Mouse (Mus musculus) forelimb bud, embryonic 11.5 days (tissue): Measurements from ENCODE around the gene Npepps.
A peak's percentile ranks its signal among the peaks of the same experiment; 100 is the strongest.
"Not testable (repeated sequence)": the region's sequence is repeated elsewhere in the genome, so short reads cannot be mapped to it uniquely, and the experiment has no call there.

Experiments
- DNase-seq: peaks from one replicate; pipeline ENCODE4 v3.0.0-alpha.2; 2012; ENCODE audit warnings: low read depth, low spot score

Npepps gene

DNA sequence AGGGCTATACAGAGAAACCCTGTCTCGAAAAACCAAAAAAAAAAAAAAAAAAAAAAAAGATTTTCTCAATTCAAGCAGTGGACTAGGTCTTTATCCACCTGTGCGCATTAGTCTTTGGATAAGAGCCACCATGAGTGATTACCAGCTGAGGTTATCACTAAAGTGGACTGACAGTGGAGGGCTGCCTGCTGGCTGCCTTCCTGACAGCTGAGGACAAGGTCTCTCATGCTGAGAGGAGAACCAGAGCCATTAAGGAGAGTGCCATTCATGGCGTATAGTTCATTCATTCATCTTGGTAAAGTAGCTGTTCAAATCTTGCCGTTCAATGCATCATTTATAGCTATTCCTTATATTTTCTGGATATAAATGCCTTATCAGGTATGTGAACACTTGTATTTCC lies 16.1 kb upstream of the Npepps start:
- no peak for DNase-seq

DNA sequence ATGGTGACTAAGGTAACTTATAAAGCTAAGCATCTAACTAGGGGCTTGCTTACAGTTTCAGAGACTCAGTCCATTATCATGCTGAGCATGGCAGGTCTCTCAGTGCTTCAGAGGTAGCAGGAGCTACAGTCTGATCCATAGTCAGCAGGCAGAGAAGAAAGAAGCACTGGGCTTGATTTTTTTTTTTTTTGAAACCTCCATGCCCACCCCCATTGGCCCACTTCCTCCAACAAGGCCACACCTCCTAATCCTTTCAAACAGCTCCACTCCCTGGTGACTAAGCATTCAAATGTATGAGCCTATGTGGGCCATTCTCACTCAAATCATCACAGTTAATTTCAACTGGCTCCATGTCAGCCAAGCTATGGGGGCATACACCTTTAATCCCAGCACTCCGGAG lies 12.3 kb upstream of the Npepps start:
- DNase-seq, result no peak

DNA sequence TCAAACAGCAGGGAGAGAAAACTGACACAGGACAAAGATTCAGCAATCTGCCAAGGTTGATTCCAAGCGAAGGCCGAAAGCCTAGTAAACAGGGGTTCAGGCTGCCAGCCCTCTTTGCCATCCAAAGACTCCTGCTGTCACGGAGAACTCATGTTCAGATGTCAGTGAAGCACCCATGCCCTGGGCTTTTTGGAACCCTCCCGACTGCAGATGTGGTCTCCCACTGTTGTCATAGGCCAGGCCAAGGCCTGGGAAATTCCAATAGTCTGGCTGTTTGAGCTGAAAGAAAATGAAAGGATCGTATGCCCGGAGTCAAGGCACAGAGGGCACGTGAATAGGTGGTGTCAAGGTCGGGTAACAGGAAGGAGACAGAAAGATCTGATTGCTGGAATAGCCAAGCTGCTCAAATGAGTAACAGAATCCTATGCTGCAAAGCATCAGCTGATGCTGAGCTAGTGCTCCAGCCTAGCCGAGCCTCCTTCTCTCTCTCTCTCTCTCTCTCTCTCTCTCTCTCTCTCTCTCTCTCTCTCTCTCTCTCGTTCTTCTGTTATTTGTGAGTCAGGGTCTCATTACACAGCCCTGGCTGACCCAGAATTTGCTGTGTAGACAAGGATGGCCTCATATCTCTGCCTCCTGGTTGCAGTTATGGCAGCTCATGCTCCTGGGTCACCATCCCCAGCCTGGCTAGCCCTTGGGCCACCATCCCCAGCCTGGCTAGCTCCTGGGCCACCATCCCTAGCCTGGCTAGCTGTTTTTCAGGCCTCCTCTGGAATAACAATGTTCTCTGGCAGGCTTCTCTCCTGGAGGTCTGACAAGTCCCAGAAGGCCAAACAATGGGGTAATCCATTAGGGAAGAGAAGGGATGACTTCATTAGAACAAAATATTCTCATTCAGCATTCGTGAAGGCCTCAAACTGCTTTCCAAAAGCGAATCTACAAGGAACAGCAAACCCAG lies 9.1 kb upstream of the Npepps start:
- no peak for DNase-seq

DNA sequence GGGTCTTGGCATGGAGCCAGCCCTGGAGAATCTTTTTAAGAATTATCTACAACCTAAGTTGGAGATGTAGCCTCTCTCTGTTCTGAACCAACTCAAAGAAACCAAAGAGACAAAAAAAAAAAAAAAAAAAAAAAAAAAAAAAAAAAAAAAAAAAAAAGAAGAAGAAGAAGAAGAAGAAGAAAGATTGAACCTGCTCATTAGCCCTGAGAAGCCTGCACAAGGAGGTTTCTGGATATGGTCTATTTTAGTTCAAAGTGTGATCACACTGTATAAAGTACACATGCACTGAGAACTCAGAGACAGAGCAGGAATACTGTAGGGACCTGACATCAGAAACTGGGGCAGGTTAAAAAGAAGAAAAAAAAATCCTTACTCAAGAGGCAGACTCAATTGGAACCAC lies 7.2 kb upstream of the Npepps start:
- DNase-seq, result no peak

DNA sequence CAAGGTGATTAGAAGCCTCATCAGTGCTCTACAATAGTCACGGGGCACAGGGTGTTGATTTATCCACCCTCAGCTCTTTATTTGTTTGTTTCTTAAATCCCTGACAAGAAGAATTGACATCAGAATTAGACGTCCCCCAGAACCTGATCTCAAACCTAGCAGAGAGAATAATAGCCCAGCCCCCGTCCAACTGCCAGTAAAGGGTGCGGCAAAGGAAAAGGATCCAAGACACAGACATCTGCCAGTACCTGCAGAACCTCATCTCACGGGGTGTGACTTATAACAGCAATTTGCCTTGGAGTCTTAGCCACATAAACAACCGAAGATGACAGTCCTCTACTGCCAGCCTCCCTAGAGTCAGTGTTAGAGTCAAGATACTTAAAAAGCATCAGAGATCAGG lies 6.5 kb upstream of the Npepps start:
- DNase-seq, result no peak

DNA sequence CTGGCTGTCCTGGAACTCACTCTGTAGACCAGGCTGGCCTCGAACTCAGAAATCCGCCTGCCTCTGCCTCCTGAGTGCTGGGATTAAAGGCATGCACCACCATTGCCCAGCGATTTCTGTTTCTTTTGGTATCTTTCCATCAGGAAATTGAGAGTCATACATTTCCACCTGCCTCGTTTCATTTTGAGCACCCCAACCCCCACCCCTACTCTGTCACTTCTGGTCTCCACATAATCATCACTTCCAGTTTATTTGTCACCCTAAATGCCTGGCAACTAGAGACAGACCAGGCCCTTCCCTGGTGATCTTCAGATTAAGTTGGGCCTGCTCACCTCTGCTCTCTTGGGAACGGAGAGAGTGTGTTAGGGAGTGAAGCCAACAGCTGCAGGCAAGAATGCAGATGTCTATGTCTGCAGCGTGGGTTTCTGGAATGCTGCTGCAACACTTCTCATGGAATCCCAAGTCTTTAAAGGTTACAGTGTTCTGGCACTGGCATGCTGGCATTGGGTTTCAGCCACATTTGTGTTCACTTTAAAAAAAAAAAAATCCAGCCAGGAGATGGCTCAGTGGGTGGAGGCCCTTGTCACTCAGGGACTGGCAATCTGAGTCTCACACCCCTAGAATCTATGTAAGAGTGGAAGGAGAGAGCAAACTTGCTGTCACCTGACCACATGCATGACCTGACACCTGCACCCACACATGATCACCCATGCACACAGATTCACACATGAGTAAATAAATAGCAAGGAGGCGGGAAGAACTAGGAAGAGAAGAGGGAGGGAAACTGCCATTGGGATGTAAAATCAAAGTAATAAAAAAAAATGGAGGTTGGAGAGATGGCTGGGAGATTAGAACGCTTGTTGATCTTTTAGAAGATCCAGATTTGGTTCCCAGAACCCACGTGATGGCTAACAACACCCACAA lies 5.7 kb upstream of the Npepps start:
- peak; percentile 20 for DNase-seq

DNA sequence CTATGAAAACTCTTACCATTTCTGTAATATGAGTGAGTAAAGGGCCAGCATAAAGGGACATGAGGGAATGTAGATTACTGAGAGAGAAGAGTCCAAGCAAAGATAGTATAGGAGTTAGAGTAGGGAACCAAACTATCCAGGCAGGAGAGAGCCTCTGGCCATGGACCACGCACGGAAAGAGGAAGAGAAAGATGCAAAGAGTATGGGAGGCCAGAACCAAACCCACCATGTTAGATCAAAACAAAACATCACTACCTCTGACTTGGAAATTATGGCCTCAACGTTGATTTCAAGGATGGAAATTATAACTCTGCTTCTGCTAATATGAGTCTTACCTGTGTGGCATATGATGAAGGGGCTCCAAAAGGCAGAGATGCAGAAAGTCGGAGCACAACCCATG lies 4.4 kb upstream of the Npepps start:
- DNase-seq, result no peak

DNA sequence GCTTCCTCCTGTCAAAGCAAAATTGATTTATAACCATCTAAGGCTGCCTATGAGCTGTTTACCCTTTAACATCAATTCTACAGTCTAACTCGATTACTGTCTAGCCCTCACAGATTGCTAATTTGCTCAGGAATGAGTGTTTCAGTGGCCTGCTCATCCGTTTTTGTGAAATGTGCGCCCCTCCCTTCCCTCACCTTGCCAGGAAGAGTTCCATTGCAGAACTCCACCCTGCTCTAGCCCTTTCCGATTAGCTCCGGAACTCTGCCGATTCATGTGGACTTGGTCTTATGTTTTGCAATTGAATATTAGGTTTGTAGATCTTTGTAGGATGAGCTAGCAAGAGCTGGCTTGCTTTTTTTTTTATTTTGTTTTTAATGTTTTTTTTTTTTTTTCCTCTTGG lies 1.7 kb upstream of the Npepps start:
- no peak for DNase-seq

DNA sequence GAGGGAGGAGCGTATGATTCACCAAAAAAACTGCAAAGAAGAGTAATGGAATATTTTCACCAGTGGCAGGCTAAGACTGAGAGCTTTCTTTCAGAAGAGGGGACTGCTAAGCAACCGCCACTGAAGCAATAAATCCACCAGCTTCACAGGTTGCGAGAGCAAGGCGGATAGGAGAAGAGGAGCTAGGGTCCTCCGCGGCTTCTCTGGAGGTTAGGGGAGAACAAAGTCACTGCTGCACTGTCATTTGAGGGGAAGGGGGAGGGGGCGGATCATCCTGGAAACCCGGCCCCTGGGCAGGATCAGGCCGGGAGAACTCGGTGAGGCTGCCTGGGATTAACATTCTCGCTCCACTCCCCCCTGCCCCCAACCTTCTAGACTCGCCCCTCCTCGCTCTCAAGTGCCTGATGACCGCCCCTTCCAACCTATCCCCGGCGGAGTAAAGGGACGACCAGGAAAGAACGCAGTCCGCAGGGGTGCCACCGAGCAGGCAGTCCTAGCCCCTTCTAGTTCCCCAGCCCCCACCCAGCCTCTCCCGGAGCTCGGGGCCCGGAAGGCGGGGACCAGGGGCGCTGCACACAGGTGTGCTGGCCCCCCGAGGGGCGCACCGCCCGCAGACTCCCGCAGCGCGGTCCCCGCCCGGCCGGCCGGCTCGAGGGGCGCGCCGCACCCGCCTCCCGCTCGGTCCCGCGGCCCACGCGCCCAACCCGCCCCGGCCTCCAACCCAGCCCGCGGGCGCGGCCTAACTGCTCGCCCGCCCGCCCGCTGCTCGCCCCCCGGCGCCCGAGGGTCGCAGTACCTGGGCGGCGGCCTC lies 828 bp downstream of the Npepps start:
- DNase-seq, result peak; percentile 63

DNA sequence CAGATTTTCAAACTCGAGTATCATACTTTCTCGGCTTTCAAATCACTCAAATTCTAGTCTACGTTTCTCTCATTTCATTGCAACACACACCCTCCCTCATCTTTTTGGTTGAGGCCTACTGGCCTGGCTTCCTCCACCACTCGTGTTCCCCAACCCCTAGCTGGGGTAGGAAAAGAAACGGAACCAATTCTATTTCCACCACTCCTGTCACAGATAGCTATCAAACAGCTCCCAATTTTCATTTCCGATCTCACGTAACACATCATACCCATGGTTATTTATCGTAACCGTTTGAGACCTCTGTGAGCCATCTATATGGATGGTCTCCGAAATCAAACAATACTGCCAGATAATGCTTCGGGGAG lies 1.4 kb downstream of the Npepps start:
- no peak for DNase-seq

DNA sequence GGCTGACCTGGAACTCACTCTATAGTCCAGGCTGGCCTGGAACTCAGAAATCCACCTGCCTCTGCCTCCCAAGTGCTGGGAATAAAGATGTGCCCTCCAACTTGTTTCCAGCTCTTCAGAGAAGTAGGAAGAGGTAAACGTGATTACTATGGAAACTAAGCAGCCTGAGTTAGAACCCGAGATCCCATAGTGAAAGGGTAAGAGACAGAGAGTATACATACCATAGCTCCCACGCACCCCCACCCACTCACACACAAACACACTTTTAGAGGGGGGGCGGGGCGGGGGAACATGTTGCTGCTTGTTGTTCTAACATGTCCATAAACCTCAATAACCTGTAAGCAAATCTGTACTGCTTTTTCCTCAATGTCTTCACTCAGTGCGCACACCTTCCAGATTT lies 2.0 kb downstream of the Npepps start:
- no peak for DNase-seq

DNA sequence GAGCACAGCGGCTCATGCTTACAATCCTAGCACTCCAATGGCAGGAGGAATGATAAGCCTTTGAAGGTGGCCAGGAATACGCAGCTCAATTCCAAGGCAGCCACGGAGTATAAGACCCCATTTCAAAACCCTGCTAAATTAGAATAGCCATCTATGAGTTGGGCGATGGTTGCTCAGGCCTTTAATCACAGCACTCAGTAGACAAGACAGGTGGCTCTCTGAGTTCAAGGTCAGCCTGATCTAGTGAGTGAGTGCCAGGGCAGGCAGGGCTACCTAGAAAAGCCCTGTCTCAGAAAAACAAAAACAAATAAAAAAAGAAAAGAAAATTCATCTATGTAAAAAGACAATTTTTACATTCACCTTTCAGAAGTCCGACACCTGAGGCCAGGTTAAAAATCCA lies 3.3 kb downstream of the Npepps start:
- no peak for DNase-seq

DNA sequence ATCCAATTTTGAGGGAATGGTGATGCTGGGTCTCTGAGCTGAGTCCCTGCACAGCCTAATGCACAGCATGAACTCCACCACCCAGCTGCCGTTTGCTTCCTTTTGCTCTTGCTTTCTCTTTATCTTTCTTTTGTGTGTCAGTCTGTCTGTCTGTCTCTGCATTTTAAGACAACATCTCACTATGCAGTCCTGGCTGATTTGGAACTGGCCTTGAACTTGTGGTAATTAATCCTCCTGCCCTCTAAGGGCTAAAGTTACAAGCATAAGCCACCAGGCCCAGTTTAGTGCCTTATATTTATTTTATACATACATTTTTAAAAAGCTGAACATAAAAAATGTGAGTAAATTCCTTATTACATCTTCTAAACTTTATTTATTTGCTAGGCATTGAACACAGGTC lies 4.4 kb downstream of the Npepps start:
- no peak for DNase-seq

DNA sequence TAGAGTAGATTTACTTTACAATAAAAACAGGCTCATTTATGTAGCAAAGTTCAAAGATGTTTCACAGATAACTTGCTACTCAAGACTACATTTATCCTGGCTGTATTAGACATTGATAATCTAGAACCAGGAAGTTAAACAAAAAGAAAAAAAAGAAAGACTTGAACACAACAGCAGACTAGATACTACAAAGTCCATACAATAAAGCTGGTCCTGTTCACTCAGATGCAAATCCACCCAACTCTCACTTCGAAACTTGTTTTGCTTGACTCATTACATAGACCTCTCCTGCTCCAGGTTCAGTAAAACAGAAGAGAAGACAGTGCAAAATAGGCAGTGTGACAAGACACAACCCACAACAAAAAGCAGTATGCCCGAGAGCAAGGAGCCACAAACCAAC lies 5.1 kb downstream of the Npepps start:
- no peak for DNase-seq

DNA sequence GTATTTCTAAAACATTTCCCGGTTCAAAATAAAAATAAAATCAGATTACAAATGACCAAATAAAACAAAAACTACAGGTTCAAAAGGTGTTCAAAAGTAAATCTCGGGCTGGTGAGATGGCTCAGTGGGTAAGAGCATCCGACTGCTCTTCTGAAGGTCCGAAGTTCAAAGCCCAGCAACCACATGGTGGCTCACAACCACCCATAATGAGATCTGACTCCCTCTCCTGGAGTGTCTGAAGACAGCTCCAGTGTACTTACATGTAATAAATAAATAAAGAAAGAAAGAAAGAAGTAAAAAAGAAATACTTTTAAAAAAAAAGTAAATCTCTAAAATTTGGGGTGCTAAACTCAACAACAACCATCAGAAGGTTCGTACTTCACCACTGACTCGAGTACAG lies 5.5 kb downstream of the Npepps start:
- DNase-seq, result not testable (repeated sequence)

DNA sequence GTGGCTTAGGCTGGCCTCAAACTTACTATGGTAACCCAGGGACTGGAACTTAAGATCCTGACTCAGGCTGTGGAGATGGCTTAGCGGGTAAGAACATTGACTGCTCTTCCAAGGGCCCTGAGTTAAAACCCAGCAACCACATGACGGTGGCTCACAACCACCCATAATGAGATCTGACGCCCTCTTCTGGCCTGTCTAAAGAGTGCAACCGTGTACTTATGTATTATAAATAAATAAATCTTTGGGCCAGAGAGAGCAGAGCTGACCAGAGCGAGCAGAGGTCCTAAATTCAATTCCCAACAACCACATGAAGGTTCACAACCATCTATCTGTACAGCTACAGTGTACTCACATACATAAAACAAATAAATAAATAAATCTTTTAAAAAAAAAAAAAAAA lies 6.8 kb downstream of the Npepps start:
- DNase-seq, result no peak

DNA sequence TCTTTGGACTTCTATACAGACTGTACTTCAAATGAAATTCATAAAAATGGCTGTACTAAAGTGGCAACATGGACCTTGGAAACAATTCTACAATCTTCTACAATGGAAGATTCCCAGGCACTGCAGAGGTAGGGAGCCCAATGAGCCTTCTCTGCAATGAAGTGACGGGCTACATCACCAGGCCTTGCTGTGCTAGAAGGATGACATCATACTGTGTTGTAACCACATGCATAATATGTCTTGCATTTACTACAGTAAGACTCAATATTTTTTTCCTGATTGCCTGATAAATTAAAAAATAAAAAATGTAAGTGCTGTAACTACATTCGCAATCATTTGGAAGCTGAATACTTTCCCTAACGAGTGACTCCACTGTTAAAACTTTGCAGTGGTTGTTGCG lies 7.6 kb downstream of the Npepps start:
- DNase-seq, result no peak

DNA sequence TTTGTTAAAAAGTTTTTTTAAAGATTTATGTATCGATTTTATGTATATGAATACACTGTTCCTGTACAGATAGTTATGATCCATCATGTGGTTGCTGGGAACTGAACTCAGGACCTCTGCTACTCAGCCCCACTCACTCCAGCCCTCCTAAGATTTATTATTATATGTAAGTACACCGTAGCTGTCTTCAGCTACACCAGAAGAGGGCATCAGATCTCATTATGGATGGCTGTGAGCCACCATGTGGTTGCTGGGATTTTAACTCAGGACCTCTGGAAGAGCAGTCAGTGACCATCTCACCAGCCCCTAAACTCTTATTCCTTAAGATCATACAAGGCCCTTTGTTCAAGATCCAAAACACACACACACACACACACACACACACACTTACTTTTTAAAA lies 10.4 kb downstream of the Npepps start:
- DNase-seq, result not testable (repeated sequence)

DNA sequence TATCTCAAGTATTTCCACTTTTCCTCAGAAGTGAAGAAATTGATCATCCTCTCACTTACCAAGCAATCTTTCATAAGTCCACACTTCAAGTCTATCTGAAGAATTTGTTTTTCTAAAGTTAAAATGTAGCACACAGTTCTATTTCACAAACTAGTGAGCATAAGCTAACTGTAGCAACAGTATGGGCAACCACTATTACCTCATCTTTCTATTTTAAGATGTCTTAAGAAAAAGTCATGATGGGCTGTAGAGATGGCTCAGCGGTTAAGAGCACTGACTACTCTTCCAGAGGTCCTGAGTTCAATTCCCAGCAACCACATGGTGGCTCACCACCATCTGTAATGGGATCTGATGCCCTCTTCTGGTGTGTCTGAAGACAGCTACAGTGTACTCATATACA lies 13.9 kb downstream of the Npepps start:
- DNase-seq, result not testable (repeated sequence)

DNA sequence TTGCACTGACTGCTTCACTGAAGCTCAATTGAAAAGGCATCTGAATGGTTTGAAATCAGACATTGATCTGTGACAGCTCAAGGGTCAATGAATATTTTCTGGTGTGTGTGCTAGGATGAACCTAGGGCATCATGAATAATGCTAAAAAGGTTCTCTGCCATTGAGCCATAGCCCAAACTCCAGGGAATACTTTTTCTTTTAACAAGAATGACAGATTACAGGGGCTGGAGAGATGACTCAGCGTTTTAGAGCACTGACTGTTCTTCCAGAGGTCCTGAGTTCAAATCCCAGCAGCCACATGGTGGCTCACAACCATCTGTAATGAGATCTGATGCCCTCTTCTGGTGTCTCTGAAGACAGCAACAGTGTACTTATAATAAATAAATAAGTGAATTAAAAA lies 30.8 kb downstream of the Npepps start:
- DNase-seq, result not testable (repeated sequence)

DNA sequence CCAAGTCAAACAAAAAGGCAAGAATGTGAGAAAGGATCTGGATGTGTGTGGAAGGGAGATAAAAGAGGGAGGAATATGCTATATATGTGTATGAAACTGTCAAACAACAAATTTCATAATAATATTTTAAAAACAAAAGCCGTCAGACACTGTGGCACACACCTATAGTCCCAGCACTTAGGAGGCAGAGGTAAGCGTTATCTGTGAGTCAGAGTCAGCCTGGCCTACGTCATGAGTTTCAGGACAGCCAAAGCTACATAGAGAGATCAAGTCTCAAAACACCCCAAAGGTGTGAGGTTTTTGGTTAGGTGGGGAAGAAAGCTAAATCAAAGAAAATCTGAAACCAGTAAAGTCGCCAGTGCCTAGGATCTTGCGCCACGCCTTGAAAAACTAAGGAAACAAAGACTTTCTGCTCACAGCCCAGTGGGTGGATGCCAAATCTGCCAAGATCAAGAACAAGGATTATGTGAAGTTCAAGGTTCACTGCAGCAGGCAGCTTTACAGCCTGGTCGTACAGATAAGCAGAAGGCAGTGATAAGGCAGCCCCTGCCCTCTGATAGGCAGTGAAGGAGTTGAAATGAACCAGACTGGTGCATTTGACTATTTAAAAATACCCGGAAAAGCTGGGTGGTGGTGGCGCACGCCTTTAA lies 33.8 kb downstream of the Npepps start:
- DNase-seq, result no peak
